Mouse (Mus musculus) forelimb bud, embryonic 11.5 days (tissue): Measurements from ENCODE around the gene Tmem82.
"Not testable (repeated sequence)": the region's sequence is repeated elsewhere in the genome, so short reads cannot be mapped to it uniquely, and the experiment has no call there.

Source experiments
- DNase-seq: peaks from one replicate; pipeline ENCODE4 v3.0.0-alpha.2; 2012; ENCODE audit warnings: low read depth, low spot score

Gene Tmem82

DNA sequence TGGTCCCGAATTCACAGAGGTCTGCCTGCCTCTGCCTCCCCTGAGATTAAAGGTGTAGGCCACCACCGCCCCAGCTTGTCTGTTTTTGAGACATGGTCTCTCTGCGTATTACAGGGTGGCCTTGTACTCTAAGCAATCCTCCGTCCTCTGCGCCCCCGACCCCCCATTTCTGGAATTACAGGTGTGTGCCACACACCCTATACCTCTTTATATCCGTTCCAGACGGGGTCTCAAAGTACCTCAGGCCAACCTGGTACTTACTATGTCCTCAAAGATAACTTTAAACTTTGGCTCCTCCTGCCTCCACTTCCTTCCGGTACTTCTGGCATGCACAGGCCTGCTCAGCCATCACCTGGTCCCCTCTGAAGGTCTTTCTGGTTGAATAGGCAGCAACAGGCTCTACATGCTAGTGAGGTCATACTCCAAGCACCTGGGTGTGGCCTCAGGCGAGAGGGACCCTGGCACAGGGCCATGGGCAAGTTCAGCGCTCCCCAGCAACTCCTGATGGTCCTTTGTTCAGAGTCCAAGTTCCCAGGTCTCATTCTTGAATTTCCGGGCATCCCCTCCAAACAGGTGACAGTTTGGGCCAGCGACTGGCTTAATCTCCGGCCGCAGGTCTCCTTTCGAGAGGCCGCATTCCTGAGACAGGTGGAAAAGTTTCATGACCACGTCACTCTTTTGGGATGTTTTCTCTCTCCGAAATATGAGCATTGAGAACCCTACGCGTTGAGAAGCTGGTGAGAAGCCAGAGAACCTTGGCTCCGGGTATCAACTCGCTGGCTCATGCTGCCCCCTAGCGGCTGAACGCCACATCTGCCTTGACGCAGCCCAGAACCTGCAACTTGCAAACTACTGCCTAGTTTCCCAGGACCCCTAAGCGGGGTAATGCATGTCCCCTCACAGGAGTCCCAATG is 43.4 kb downstream of the Tmem82 start:
- DNase-seq, result peak; percentile 86

DNA sequence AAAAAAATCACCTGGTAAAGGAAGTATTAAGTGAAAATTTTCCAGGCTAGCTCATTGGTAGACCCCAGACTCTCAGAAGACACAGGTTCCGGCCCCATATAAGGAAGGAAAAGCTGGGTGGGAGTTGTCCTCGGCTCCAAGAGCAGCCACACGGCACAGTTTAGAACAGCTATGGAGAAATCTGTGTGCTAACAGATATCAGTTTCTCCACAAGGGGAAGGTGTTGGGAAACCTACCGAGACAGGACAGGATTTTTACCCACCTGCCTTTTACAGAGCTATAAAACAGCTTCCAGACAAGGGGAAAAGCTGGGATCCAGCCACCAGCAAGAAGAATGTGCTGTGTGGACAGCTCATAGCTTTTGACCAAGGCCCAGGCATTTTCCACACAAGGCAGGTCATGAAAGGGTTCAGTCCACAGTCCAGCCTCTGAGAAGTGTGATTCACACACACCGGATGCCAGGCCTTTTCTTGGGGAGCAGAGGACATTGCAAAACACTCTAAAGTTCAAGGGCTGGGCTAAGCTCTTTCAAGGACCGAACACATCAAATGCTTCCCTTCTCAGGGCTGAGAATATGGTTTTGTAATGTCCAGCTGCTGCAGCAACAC is 45.0 kb downstream of the Tmem82 start:
- no peak for DNase-seq

DNA sequence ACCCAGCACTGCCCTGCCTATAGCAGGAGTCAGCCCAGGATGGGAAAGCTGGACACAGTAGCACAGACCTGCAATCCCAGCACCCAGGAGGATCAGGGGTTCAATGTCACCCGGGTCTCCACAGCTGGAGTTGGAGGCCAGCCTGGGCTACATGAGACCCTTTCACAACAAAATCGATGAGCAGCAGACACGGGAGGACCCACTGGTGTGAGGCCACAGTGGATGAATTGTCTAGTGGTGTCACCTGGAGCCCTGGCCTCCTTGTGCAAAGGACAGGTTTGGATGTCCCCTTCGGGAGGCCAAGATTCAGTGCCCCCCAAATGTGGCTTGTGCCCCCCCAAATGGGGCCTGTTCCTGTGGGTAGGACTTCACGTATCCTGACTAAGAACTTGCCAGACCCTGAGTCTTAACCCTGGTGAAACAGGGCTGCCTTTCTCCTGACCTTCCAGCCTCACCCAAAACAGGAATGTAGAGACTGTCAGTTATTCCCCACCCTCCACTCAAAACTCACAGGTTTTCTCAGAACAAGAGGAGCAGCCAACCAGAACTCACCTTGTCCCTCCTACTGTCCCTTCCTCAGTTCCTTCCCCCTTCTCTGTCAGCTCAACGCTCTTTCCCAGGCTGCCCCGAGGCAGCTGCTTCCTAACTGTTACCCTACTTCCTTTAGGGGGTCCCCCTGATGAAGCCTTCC is 45.6 kb downstream of the Tmem82 start:
- no peak for DNase-seq

DNA sequence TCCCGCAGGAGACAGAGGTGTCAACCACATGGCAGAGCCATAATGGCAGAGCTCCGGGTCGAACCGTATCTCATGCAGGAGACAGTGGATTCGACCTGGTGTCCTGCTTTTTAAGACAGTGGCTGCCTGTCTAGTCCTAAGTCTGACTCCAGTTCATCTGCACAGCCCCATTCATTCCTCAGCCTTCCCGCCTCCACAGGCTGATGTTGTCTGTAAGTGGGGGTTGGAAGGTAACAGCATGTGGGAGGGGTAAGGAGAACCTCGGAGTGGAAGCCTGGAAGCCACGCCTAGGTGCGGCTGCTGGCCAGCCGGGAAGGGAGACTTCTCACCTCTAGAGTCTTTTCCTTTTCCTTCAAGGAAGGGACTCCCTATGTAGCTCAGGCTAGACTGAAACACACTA is 46.5 kb downstream of the Tmem82 start:
- no peak for DNase-seq

DNA sequence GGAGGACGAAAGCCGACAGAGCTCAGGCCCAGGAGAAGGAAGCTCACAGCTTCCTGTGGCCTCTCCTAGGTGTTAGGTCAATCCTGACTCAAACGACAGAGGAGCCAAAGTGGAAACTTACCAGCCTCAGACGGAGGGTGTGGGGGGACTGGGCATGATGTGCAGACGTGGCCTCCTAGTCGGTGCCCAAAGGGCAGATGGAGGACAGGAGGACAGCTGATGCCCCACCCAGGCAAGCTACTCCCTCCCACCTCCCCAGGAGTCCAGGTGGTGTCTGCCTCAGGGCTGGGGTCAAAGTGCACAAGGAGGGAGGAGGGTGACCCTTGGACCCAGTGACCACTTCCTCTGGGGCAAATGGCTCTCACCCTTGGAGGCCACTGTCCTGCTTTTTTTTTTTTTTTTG is 47.1 kb downstream of the Tmem82 start:
- DNase-seq, result no peak

DNA sequence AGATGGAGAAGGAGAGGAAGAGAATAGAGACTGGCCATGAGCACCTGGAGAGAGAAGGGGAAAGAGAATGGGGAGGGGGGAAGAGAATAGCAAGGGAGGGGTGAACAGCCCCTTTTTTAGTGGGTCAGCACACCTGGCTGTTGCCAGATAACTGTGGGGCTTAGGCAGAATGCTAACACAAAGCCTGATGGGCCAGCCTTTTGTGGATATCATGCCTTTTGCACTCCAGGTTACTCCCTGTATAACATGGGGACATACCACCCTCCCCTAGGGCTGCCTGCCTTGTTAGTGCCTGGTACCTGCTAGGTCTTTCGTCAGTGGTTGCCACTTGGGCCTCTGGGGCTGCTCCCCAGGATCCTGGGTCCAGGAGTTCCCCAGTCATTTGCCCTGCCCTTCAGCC is 47.6 kb downstream of the Tmem82 start:
- no peak for DNase-seq

DNA sequence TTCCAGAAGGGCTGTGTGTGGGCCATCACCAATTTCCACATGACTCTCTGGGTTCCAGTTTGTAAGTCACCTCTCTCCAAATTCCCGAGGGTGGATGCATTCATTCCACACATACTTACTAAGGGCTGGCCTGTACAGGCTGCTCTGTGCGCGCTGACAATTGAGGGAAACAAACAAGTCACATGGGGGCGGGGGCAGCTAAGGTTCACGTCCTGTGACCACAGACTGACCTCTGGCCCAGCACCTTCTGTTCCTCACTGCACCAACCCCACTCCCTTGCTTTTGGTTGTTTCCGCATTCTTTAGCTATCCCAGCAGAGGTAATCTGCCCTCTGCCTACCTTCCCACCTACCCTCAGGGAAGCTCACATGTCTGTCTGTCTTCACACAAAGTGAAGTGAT is 48.4 kb downstream of the Tmem82 start:
- no peak for DNase-seq

DNA sequence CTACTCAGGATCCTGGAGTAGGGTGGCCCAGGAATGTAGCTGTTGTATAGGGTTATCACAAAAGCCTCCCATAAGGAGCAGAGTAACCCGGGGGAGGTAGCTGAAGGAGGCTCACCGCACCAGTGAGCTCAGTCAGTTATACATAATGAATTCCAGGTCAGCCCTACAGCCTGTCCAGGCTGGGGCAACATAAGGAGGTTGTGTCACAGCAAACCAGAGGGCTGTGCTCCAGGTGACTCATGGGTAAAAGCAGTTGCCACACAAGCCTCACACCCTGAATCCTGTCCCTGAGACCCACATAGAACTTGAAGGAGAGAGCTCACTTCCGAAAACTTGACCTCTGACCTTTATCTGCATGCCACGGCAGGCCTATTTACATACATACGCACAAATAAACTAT is 49.5 kb downstream of the Tmem82 start:
- DNase-seq, result no peak

DNA sequence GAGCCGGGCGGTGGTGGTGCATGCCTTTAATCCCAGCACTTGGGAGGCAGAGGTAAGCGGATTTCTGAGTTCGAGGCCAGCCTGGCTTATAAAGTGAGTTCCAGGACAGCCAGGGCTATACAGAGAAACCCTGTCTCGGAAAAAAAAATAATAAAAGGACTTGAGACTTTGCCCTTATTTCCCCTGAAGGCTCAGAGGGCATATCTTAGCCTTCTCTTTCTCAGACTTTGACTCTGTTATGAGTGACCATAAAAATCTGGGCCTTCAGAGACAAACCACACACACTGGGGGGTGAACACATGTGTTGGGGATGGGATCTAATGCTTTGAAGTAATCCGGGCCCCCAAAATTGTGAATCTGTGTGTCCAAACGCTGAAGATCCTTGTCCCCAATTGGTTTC is 51.3 kb downstream of the Tmem82 start:
- DNase-seq, result not testable (repeated sequence)

DNA sequence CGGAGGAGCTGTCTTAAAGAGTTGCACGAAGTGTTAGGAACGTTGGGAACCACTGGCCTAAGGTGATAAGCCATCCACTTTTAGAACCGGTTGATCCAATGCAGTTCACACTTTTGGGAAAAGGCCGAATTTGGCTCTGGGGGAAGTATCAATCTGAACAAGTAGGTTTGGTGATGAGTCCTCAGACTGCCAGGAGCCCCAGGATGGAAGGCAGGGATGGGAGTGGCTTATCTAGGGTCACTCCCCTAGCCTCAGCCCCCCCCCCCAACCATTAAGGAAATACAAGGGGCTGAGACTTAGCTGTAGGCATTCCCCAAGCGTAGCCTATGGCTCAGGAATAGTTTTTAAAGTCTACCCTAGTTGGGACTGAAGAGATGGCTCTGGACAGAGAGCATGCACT is 52.2 kb downstream of the Tmem82 start:
- DNase-seq, result no peak

DNA sequence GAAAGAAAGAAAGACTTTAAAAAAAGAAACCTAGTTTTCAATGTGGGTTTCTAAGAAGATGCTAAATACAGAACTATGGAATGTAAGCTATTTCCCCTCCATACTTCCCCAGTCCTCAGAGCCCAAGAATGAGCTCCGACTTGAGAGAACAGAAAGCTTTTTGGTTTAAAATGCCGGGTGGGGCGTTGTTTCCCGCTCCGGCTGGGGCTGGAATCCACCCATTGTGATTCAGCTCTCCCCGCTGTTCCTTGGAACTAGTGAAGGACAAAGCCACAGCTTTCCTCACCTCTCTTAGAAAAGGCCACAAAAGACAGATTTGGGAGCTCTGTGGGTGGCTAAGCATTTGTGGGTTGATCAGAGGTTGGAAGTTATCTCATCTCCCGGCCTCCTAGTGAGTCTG is 53.1 kb downstream of the Tmem82 start:
- DNase-seq, result no peak

DNA sequence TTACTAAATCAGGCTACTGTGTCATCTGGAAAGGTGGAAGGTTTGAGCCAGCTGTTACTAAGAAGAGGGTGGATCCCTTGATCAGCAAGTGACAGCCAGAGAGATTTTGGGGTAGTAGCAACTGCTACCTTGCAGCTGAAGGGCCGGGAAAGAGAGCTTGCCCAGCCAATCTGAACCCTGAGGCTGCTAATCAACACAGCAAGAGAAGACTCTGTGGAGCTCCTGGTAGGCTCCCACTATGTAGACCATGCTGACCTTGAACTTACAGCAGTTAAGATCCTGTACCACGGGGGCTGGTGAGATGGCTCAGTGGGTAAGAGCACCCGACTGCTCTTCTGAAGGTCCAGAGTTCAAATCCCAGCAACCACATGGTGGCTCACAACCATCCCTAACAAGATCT is 53.8 kb downstream of the Tmem82 start:
- no peak for DNase-seq

DNA sequence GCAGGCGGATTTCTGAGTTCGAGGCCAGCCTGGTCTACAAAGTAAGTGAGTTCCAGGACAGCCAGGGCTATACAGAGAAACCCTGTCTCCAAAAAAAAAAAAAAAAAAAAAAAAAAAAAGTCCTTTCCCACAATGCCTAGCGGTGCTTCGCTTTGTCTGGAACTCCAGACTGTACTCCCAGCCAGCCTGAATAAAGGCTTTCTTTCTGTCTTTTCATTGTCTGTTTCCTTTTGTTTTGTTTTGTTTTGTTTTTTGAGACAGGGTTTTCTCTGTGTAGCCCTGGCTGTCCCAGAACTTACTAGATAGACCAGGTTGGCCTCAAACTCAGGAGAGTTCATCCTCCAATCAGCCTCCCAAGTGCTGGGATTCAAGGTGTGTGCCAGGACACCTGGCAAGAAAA is 54.2 kb downstream of the Tmem82 start:
- DNase-seq, result no peak
